Mouse (Mus musculus) stomach, postnatal 0 days (tissue): ENCODE results near the gene Mobp.

Source experiments
- CTCF ChIP-seq: IDR thresholded peaks from 2 replicates; pipeline ENCODE4 v1.5.1; 2016; ENCODE audit warnings: antibody characterized with exemption, low read depth, mild to moderate bottlenecking, moderate library complexity
- EP300 ChIP-seq: optimal IDR thresholded peaks from 2 replicates; pipeline ENCODE3; 2016; ENCODE audit warnings: antibody characterized with exemption

- TF ChIP-seq EP300, result no peak
- no peak for TF ChIP-seq CTCF
Observed at GRCm38 (mm10) chr9:120192742-120193141, 43.2 kb downstream of the Mobp start.
